Mouse (Mus musculus): ENCODE data around the gene Cep131. TPM values are rescaled to one million over a fixed set of nuclear protein-coding genes. Genes with fewer than 3 reads are reported as not detected.

Cep131 gene
- polyA plus RNA-seq, 1 experiment from 2014 or later = 15.3 TPM

DNA sequence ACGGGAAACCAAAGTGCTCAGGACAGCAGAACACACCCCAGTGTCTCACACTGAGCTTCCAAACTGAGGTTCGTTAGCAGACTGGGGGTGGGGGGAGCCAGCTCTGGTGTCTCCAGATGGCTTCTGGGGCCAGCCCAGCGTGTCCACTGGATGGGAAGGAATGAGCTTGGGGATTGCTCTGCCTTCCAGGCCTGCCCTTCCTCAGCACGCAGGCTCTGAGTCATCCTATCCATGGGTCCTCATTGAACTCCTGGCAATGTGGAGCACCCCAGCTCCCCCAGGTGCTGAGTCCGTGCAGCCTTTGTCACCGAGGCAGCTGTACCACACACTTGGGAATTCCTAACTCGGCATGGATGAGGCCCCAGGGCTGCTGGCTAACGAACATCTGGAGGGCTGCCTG lies 64.4 kb downstream of the Cep131 start:
- 65% methylated on average over 8 of the region's 8 CpGs for WGBS
- no peaks in the 10 kb centered on the region for H3K4me1 ChIP-seq (replicated peaks; ENCODE audit: control insufficient read depth, insufficient read depth, low read length)
- no peak overlapping the region for H3K4me2 ChIP-seq (ENCODE audit: low read depth, low read length)
- no peak for ATAC-seq (ENCODE audit: low read depth)
- no peaks in the 10 kb centered on the region for H3K36me3 ChIP-seq (ENCODE audit: control insufficient read depth, insufficient read depth, low read length)
- H3K27me3 ChIP-seq (ENCODE audit: control insufficient read depth, insufficient read depth, low read depth, low read length) = no peaks in the 10 kb centered on the region
- H3K9ac ChIP-seq (ENCODE audit: low read length) = no peak overlapping the region
- H3K9me3 ChIP-seq (ENCODE audit: control insufficient read depth, low read length) = no peaks in the 10 kb centered on the region
- H3K27ac ChIP-seq (ENCODE audit: low read length) = no peak overlapping the region
- no peak overlapping the region for H3K4me3 ChIP-seq (ENCODE audit: low read length)

DNA sequence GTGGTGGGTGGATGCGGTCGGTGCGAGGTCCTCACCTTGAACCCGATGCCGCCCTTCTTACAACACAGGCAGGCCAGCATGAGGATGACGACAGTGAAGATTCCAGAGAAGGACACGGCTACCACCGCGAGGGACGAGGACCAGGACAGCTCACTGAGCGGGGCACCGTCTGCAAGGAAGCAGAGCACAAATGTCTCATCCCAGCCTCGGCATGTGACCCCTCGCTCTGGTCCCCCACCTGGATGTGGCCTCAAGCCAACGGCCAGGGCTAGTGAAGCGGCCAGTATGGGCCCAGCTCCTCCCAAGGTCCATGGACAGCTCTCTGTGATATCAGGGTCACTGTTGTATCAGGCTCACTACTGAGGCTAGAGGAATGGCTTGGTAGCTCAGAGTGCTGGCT lies 65.3 kb downstream of the Cep131 start:
- Histone ChIP-seq H3K9me3 (ENCODE audit: control insufficient read depth, low read length) (no peaks in the 10 kb centered on the region), H3K27me3 (ENCODE audit: control insufficient read depth, insufficient read depth, low read depth, low read length) (no peaks in the 10 kb centered on the region), H3K9ac (ENCODE audit: low read length) (no peak overlapping the region), H3K27ac (ENCODE audit: low read length) (no peak overlapping the region), H3K4me3 (ENCODE audit: low read length) (no peak overlapping the region), H3K36me3 (ENCODE audit: control insufficient read depth, insufficient read depth, low read length) (no peaks in the 10 kb centered on the region), H3K4me1 (replicated peaks; ENCODE audit: control insufficient read depth, insufficient read depth, low read length) (no peaks in the 10 kb centered on the region), H3K4me2 (ENCODE audit: low read depth, low read length) (no peak overlapping the region)
- WGBS = 89% methylated on average over 16 of the region's 16 CpGs
- ATAC-seq (ENCODE audit: low read depth) = no peak

DNA sequence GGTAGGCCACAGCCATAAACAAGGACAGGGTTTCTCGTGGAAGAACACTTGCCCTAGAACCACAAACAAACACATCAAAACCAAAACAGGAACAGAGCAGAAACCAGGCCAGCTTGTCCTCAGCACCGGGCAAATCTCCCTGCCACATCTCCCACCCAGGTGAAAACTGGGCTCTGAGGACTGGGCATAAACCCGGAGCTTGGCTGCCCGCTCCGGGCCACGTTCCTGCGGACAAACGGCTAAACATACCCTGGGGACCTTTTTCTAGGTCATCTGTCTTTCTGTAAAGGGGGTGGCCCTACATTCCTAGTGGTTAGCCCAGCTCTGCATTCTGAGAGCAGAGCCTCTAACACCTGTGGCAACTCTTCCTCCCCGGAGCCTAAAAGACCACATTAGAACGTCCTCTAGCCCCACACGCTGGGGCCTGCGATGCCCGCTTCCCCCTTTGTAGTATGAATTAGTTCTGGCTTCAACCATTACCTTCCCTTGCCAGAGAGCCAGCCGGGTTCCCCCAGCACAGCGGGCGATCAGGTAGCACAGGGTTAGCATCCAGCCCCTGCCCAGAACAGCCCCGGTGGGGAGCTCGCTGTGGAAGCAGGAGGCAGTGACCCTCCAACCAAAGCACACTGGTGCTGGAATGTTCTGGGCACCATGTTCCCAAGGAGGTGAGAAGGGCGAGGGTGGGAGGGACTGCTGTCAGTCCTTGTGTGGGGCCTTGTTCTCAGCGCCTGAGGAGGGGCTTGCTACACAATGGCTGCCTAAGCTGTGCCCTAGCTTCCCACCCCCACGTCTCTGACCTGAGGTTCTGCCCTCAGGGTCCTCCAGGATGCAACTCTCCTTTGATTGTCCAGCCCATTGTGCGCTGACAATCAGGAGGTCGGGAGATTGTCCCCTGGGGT lies 66.8 kb downstream of the Cep131 start:
- 67% methylated on average over 23 of the region's 23 CpGs for WGBS
- H3K9me3 ChIP-seq (ENCODE audit: control insufficient read depth, low read length) = no peaks in the 10 kb centered on the region
- H3K36me3 ChIP-seq (ENCODE audit: control insufficient read depth, insufficient read depth, low read length) = no peaks in the 10 kb centered on the region
- H3K4me3 ChIP-seq (ENCODE audit: low read length) = no peak overlapping the region
- H3K27ac ChIP-seq (ENCODE audit: low read length) = no peak overlapping the region
- H3K9ac ChIP-seq (ENCODE audit: low read length) = no peak overlapping the region
- H3K27me3 ChIP-seq (ENCODE audit: control insufficient read depth, insufficient read depth, low read depth, low read length) = no peaks in the 10 kb centered on the region
- H3K4me1 ChIP-seq (replicated peaks; ENCODE audit: control insufficient read depth, insufficient read depth, low read length) = no peaks in the 10 kb centered on the region
- no peak overlapping the region for H3K4me2 ChIP-seq (ENCODE audit: low read depth, low read length)
- ATAC-seq (ENCODE audit: low read depth) = no peak

DNA sequence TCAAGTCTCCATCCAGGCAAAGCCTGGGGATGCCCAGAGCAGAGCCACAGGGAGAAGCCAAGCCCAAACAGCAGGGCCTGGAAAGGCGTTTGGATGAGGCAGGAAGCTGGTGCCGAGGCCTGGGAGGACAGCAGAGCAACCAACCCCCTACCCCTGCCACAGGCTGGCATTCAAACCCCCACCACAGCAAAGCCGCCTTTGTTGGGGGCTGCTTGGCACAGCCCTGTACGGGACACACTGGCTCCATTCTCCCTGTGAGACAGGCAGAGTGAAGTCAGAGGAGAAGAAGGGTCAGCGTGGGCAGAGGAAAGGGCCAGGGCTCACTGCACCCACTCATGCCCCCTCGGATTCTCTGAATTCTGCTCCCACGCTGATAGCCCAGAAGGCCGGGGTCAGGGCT lies 69.6 kb downstream of the Cep131 start:
- no peak overlapping the region for H3K4me2 ChIP-seq (ENCODE audit: low read depth, low read length)
- H3K27ac ChIP-seq (ENCODE audit: low read length) = no peak overlapping the region
- H3K4me1 ChIP-seq (replicated peaks; ENCODE audit: control insufficient read depth, insufficient read depth, low read length) = peaks cover 8% of the 10 kb centered on the region
- H3K9ac ChIP-seq (ENCODE audit: low read length) = no peak overlapping the region
- WGBS = 83% methylated on average over 8 of the region's 8 CpGs
- no peak overlapping the region for H3K4me3 ChIP-seq (ENCODE audit: low read length)
- H3K27me3 ChIP-seq (ENCODE audit: control insufficient read depth, insufficient read depth, low read depth, low read length) = no peaks in the 10 kb centered on the region
- no peak for ATAC-seq (ENCODE audit: low read depth)
- H3K36me3 ChIP-seq (ENCODE audit: control insufficient read depth, insufficient read depth, low read length) = no peaks in the 10 kb centered on the region
- no peaks in the 10 kb centered on the region for H3K9me3 ChIP-seq (ENCODE audit: control insufficient read depth, low read length)

DNA sequence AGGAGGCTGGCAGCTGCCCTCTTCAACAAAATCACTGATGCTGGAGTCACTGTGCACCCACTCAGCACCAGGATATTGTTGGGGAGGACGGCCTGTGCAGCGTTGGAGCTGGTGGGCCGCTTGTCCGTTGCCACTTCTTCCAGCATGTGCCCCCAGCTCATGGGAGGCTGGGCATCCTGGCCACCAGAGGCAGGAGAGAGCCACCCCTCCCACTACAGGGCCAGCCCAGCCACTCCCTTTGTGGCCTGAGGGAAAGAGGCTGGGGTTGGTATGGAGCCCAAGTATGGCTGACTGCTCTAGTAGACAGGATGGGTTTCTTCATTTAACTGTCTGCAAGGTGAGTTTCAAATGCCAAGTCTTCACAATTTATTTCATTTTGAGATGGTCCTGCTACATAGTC lies 71.9 kb downstream of the Cep131 start:
- no peaks in the 10 kb centered on the region for H3K36me3 ChIP-seq (ENCODE audit: control insufficient read depth, insufficient read depth, low read length)
- H3K9me3 ChIP-seq (ENCODE audit: control insufficient read depth, low read length) = no peaks in the 10 kb centered on the region
- WGBS = 93% methylated on average over 4 of the region's 4 CpGs
- H3K4me2 ChIP-seq (ENCODE audit: low read depth, low read length) = no peak overlapping the region
- no peak overlapping the region for H3K4me3 ChIP-seq (ENCODE audit: low read length)
- no peaks in the 10 kb centered on the region for H3K27me3 ChIP-seq (ENCODE audit: control insufficient read depth, insufficient read depth, low read depth, low read length)
- no peak overlapping the region for H3K27ac ChIP-seq (ENCODE audit: low read length)
- H3K9ac ChIP-seq (ENCODE audit: low read length) = no peak overlapping the region
- peaks cover 10% of the 10 kb centered on the region for H3K4me1 ChIP-seq (replicated peaks; ENCODE audit: control insufficient read depth, insufficient read depth, low read length)
- no peak for ATAC-seq (ENCODE audit: low read depth)

MicroRNAs within 50 kb of the gene (microRNA counts, 519-probe panel; counts per million panel counts)
- 2,519 counts per million, percentile 44 among the panel's probes with 10 or more counts for microRNA mmu-miR-338-3p
- microRNA mmu-miR-338-5p = 1,709 counts per million, percentile 25 among the panel's probes with 10 or more counts

Small RNAs within 50 kb of the gene (microRNA-seq; reads per million reads assigned to microRNA genes)
- gene Gm25948 (not detected), gene Mir3065 (not detected), gene Mir338 (not detected)

Other genes with a start within 250 kb of the Cep131 start
- 90.3 and 92.6 TPM in 2 replicates for gene Chmp6, start 173.4 kb downstream of the Cep131 start, polyA plus RNA-seq (2015; fragmentation: Nextera tagmentation; extraction: Ambion mirVana)
- gene Baiap2, start 144.1 kb downstream of the Cep131 start, polyA plus RNA-seq (2015; fragmentation: Nextera tagmentation; extraction: Ambion mirVana) = 31.7 and 35.6 TPM in 2 replicates
- gene Aatk, start 39.7 kb downstream of the Cep131 start, polyA plus RNA-seq (2015; fragmentation: Nextera tagmentation; extraction: Ambion mirVana) = 2.0 and 2.2 TPM in 2 replicates
- 17.8 and 18.2 TPM in 2 replicates for gene Tepsin, start 11.9 kb upstream of the Cep131 start, polyA plus RNA-seq (2015; fragmentation: Nextera tagmentation; extraction: Ambion mirVana)
- gene Ndufaf8, start 12.1 kb upstream of the Cep131 start, polyA plus RNA-seq (2015; fragmentation: Nextera tagmentation; extraction: Ambion mirVana) = 64.7 and 78.3 TPM in 2 replicates
- gene Slc38a10, start 64.5 kb upstream of the Cep131 start, polyA plus RNA-seq (2015; fragmentation: Nextera tagmentation; extraction: Ambion mirVana) = 96.3 and 100 TPM in 2 replicates
- gene Bahcc1, start 146.1 kb upstream of the Cep131 start, polyA plus RNA-seq (2015; fragmentation: Nextera tagmentation; extraction: Ambion mirVana) = 7.0 and 7.5 TPM in 2 replicates

Measured in lung, embryonic 16.5 days (tissue).